Mouse (Mus musculus): ENCODE measurements around the gene B4gat1. TPM values are rescaled to one million over a fixed set of nuclear protein-coding genes. Genes with fewer than 3 reads are reported as not detected.

B4gat1 gene
- total RNA-seq, 1 experiment from 2014 or later, result not detected

- ATAC-seq (replicated peaks in 1 of 2; ENCODE audit: insufficient read depth in 1 of 2, low FRiP score in 2 of 2, low TSS enrichment in 1 of 2, low read depth in 1 of 2, poor library complexity in 2 of 2, severe bottlenecking in 2 of 2), result no peak
These were observed 12.9 kb downstream of the B4gat1 start for GRCm38 (mm10) chr19:5051515-5051914.

GRCm38 (mm10) chr19:5052166-5052822 lies 13.7 kb downstream of the B4gat1 start:
- ATAC-seq (replicated peaks in 1 of 2; ENCODE audit: insufficient read depth in 1 of 2, low FRiP score in 2 of 2, low TSS enrichment in 1 of 2, low read depth in 1 of 2, poor library complexity in 2 of 2, severe bottlenecking in 2 of 2), result 0 out of 4 replicates have a peak, but pooled peaks of 1 of the 2 experiments have one; percentile 22

GRCm38 (mm10) chr19:5052853-5053252 lies 14.2 kb downstream of the B4gat1 start:
- no peak for ATAC-seq (replicated peaks in 1 of 2; ENCODE audit: insufficient read depth in 1 of 2, low FRiP score in 2 of 2, low TSS enrichment in 1 of 2, low read depth in 1 of 2, poor library complexity in 2 of 2, severe bottlenecking in 2 of 2)

- no peak; a peak in 1 of 4 replicates for ATAC-seq (replicated peaks in 1 of 2; ENCODE audit: insufficient read depth in 1 of 2, low FRiP score in 2 of 2, low TSS enrichment in 1 of 2, low read depth in 1 of 2, poor library complexity in 2 of 2, severe bottlenecking in 2 of 2)
These were observed 15.3 kb downstream of the B4gat1 start for GRCm38 (mm10) chr19:5053909-5054308.

GRCm38 (mm10) chr19:5056251-5056650 lies 17.6 kb downstream of the B4gat1 start:
- ATAC-seq (replicated peaks in 1 of 2; ENCODE audit: insufficient read depth in 1 of 2, low FRiP score in 2 of 2, low TSS enrichment in 1 of 2, low read depth in 1 of 2, poor library complexity in 2 of 2, severe bottlenecking in 2 of 2), result peak; percentile 40 to 51; a peak in 2 of 4 replicates

GRCm38 (mm10) chr19:5057876-5058775 lies 19.5 kb downstream of the B4gat1 start:
- no peak for ATAC-seq (replicated peaks in 1 of 2; ENCODE audit: insufficient read depth in 1 of 2, low FRiP score in 2 of 2, low TSS enrichment in 1 of 2, low read depth in 1 of 2, poor library complexity in 2 of 2, severe bottlenecking in 2 of 2)

GRCm38 (mm10) chr19:5058801-5059771 lies 20.5 kb downstream of the B4gat1 start:
- no peak for ATAC-seq (replicated peaks in 1 of 2; ENCODE audit: insufficient read depth in 1 of 2, low FRiP score in 2 of 2, low TSS enrichment in 1 of 2, low read depth in 1 of 2, poor library complexity in 2 of 2, severe bottlenecking in 2 of 2)

GRCm38 (mm10) chr19:5060365-5061330 lies 22.0 kb downstream of the B4gat1 start:
- ATAC-seq (replicated peaks in 1 of 2; ENCODE audit: insufficient read depth in 1 of 2, low FRiP score in 2 of 2, low TSS enrichment in 1 of 2, low read depth in 1 of 2, poor library complexity in 2 of 2, severe bottlenecking in 2 of 2), result no peak

- ATAC-seq (replicated peaks in 1 of 2; ENCODE audit: insufficient read depth in 1 of 2, low FRiP score in 2 of 2, low TSS enrichment in 1 of 2, low read depth in 1 of 2, poor library complexity in 2 of 2, severe bottlenecking in 2 of 2), result no peak
These were observed 23.4 kb downstream of the B4gat1 start for GRCm38 (mm10) chr19:5062041-5062440.

GRCm38 (mm10) chr19:5062446-5062845 lies 23.8 kb downstream of the B4gat1 start:
- ATAC-seq (replicated peaks in 1 of 2; ENCODE audit: insufficient read depth in 1 of 2, low FRiP score in 2 of 2, low TSS enrichment in 1 of 2, low read depth in 1 of 2, poor library complexity in 2 of 2, severe bottlenecking in 2 of 2), result no peak

- ATAC-seq (replicated peaks in 1 of 2; ENCODE audit: insufficient read depth in 1 of 2, low FRiP score in 2 of 2, low TSS enrichment in 1 of 2, low read depth in 1 of 2, poor library complexity in 2 of 2, severe bottlenecking in 2 of 2), result no peak
These were observed 26.5 kb downstream of the B4gat1 start for GRCm38 (mm10) chr19:5065104-5065503.

GRCm38 (mm10) chr19:5067040-5067799 lies 28.6 kb downstream of the B4gat1 start:
- ATAC-seq (replicated peaks in 1 of 2; ENCODE audit: insufficient read depth in 1 of 2, low FRiP score in 2 of 2, low TSS enrichment in 1 of 2, low read depth in 1 of 2, poor library complexity in 2 of 2, severe bottlenecking in 2 of 2), result no peak

- peak in 1 of 2 experiments; percentile 22; a peak in 1 of 4 replicates for ATAC-seq (replicated peaks in 1 of 2; ENCODE audit: insufficient read depth in 1 of 2, low FRiP score in 2 of 2, low TSS enrichment in 1 of 2, low read depth in 1 of 2, poor library complexity in 2 of 2, severe bottlenecking in 2 of 2)
These were observed 29.4 kb downstream of the B4gat1 start, which contains the start of gene Cd248 for GRCm38 (mm10) chr19:5067867-5068569. Gene Cd248, plus strand, starts transcription at chr19:5068078.

GRCm38 (mm10) chr19:5068570-5069234 lies 30.1 kb downstream of the B4gat1 start:
- no peak for ATAC-seq (replicated peaks in 1 of 2; ENCODE audit: insufficient read depth in 1 of 2, low FRiP score in 2 of 2, low TSS enrichment in 1 of 2, low read depth in 1 of 2, poor library complexity in 2 of 2, severe bottlenecking in 2 of 2)

GRCm38 (mm10) chr19:5069486-5069885 lies 30.9 kb downstream of the B4gat1 start:
- ATAC-seq (replicated peaks in 1 of 2; ENCODE audit: insufficient read depth in 1 of 2, low FRiP score in 2 of 2, low TSS enrichment in 1 of 2, low read depth in 1 of 2, poor library complexity in 2 of 2, severe bottlenecking in 2 of 2), result no peak

All from hematopoietic stem cell, adult 5-6 weeks (primary cell).